Mouse (Mus musculus) spleen, adult 2 months (tissue): ENCODE results near the gene Cep68.

Experiments
- CTCF ChIP-seq: fragments of 200-500 bp; IDR thresholded peaks from 2 replicates; pipeline ENCODE4 v1.5.1; 2011; ENCODE audit warnings: mild to moderate bottlenecking, inconsistent platforms; ENCODE audit not compliant: insufficient read depth, insufficient read length, insufficient replicate concordance; ENCODE audit errors: extremely low read depth
- POLR2A ChIP-seq: fragments of 200-500 bp; IDR thresholded peaks from 2 replicates; pipeline ENCODE4 v1.6.1; 2011; ENCODE audit warnings: low read depth, low read length, inconsistent platforms

DNA sequence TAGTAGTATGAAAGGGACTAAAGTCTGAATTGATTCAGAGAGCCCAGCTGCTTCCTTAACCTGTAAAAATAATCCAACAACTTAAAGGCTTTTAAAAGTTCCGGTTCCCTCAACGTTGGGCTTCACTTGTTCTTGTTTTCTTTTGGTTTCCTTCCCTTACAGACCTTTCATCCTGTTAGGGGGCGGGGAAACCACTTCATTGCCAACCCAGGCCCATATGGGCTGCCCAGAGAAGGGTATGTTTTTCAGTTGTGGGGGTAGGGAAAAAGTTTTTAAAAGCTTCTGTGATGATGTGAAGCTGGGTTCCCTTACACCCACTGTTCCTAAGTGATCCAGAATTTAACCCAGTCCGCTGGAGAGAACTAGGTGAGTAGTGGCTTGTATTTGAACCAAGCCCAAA is 952 bp downstream of the Cep68 start:
- no peak for TF ChIP-seq POLR2A
- no peak for TF ChIP-seq CTCF
